Mouse (Mus musculus) left cerebral cortex, postnatal 10 days (tissue): ENCODE measurements around the gene Foxn3. TPM values are rescaled to one million over a fixed set of nuclear protein-coding genes. Genes with fewer than 3 reads are reported as not detected.

Experiments used
- DNase-seq, 2 experiments: peaks; one replicate each; pipeline ENCODE4 v3.0.0; 2021 to 2022; ENCODE audit warnings: low spot score in 2 of 2, mixed read lengths in 1 of 2; ENCODE audit errors: extremely low spot score in 1 of 2
- intact Hi-C: fragments of 180-260 bp; cut with DNase I; formaldehyde crosslinking; loops from one replicate; pipeline ENCODE4 v1.15.1; 2025
- total RNA-seq, 2 experiments: library from RNA; stranded (reverse); gene quantifications; 2 replicates each; pipeline ENCODE4 v1.2.3; 2021

The Foxn3 gene
- total RNA-seq, 2 experiments from 2014 or later: 50.7 to 65.1 TPM

GRCm38 (mm10) chr12:99232478-99232877 is 330.9 kb downstream of the Foxn3 start:
- intact Hi-C loops: no loop called here
- DNase-seq: no peak

GRCm38 (mm10) chr12:99231321-99231720 is 332.1 kb downstream of the Foxn3 start:
- intact Hi-C loops: no loop called here
- DNase-seq: no peak

- intact Hi-C loops: no loop called here
- DNase-seq: no peak
These were observed 332.7 kb downstream of the Foxn3 start for GRCm38 (mm10) chr12:99230783-99231048.

- no peak for DNase-seq
- intact Hi-C loops: no loop called here
These were observed 333.2 kb downstream of the Foxn3 start for GRCm38 (mm10) chr12:99229973-99230782.

GRCm38 (mm10) chr12:99227313-99227952 is 335.9 kb downstream of the Foxn3 start:
- no peak for DNase-seq
- intact Hi-C loops: no loop called here

- DNase-seq: no peak
- intact Hi-C loops: no loop called here
These were observed 338.3 kb downstream of the Foxn3 start for GRCm38 (mm10) chr12:99224863-99225603.

GRCm38 (mm10) chr12:99221087-99221846 is 342.1 kb downstream of the Foxn3 start:
- DNase-seq: no peak
- intact Hi-C loops: no loop called here

GRCm38 (mm10) chr12:99220333-99220732 is 343.0 kb downstream of the Foxn3 start:
- intact Hi-C loops: no loop called here

GRCm38 (mm10) chr12:99219812-99220211 is 343.6 kb downstream of the Foxn3 start:
- no peak for DNase-seq
- intact Hi-C loops: no loop called here

More at GRCm38 (mm10) chr12:99220333-99220732, 343.0 kb downstream of the Foxn3 start:
- peak; percentile 60 to 69 for DNase-seq

- DNase-seq: no peak
These were observed 346.2 kb downstream of the Foxn3 start for GRCm38 (mm10) chr12:99217145-99217698.

GRCm38 (mm10) chr12:99216341-99216761 is 347.0 kb downstream of the Foxn3 start:
- DNase-seq: no peak
- intact Hi-C loops: no loop called here

More at GRCm38 (mm10) chr12:99217145-99217698, 346.2 kb downstream of the Foxn3 start:
- intact Hi-C loops: no loop called here

GRCm38 (mm10) chr12:99215521-99216255 is 347.7 kb downstream of the Foxn3 start:
- no peak for DNase-seq
- intact Hi-C loops: no loop called here

GRCm38 (mm10) chr12:99214098-99214497 is 349.3 kb downstream of the Foxn3 start:
- intact Hi-C loops: no loop called here
- DNase-seq: no peak

- intact Hi-C loops: no loop called here
- DNase-seq: no peak
These were observed 350.2 kb downstream of the Foxn3 start for GRCm38 (mm10) chr12:99213218-99213617.

GRCm38 (mm10) chr12:99209801-99210200 is 353.6 kb downstream of the Foxn3 start:
- DNase-seq: no peak
- intact Hi-C loops: no loop called here

GRCm38 (mm10) chr12:99208251-99208650 is 355.1 kb downstream of the Foxn3 start:
- intact Hi-C loops: no loop called here
- no peak for DNase-seq

- intact Hi-C loops: no loop called here
- no peak for DNase-seq
These were observed 356.3 kb downstream of the Foxn3 start for GRCm38 (mm10) chr12:99207014-99207612.

GRCm38 (mm10) chr12:99205734-99206133 is 357.6 kb downstream of the Foxn3 start:
- no peak for DNase-seq
- intact Hi-C loops: no loop called here
